Mouse (Mus musculus): Measurements from ENCODE around the gene Fsd1l. TPM values are rescaled to one million over a fixed set of nuclear protein-coding genes. Genes with fewer than 3 reads are reported as not detected.
"Not testable (repeated sequence)": the region's sequence is repeated elsewhere in the genome, so short reads cannot be mapped to it uniquely, and the experiment has no call there.

Fsd1l gene
- total and polyA plus RNA-seq, 3 experiments = 0.25 to 0.39 (median 0.26) TPM

DNA sequence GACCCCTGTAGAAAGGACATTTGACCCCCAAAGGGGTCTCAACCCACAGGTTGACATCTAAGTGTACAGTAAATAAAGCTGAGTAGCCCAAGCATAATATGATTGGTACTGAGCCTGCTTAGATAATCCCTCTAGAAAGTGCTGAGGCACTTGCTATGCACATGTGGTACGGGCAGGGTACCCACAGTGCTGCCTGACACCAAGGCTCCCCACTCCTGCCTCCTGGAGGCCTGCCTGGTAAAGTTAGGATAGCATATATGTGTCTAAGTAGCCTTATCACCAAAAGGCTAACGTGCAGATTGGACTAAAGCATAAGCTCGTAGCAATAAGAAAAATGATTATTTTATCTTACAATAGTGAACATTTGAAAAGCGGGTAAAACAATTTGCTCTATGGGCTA, 57.7 kb downstream of the Fsd1l start:
- Histone ChIP-seq H3K27ac (ENCODE audit: insufficient read depth, low read depth) (no peak overlapping the region), H3K27me3 (replicated peaks) (no peaks in the 10 kb centered on the region), H3K36me3 (replicated peaks in 1 of 2; ENCODE audit: control insufficient read depth in 1 of 2, insufficient read depth in 1 of 2, low read length in 1 of 2) (no peaks in the 10 kb centered on the region), H3K9me3 (replicated peaks; ENCODE audit: low read length) (no peaks in the 10 kb centered on the region), H3K4me1 (ENCODE audit: control insufficient read depth in 1 of 2, insufficient read depth in 2 of 2) (no peaks in the 10 kb centered on the region), H3K4me2 (ENCODE audit: insufficient read depth, low read depth, poor library complexity, severe bottlenecking) (no peak overlapping the region), H3K4me3 (replicated peaks in 1 of 3; ENCODE audit: low read depth in 2 of 3, low read length in 2 of 3, poor library complexity in 1 of 3) (no peak overlapping the region), H3K9ac (ENCODE audit: insufficient read depth, low read depth) (no peak overlapping the region), H3K79me2 (replicated peaks; ENCODE audit: control insufficient read depth, extremely low read depth, insufficient read depth, poor library complexity, severe bottlenecking) (no peaks in the 10 kb centered on the region)
- in situ Hi-C loops (cut with MboI; ENCODE audit: low pct_ligation_motif_present, low pct_unique_long_range_greater_than_20kb, low sequenced_read_pairs) (no loop called here), dilution Hi-C loops (cut with MboI; ENCODE audit: extremely low pct_ligation_motif_present, extremely low pct_unique_long_range_greater_than_20kb, low sequenced_read_pairs) (no loop called here)
- TF ChIP-seq USF2 (conservative IDR thresholded peaks at IDR 0.05; ENCODE audit: low read depth, low read length) = no peak
- no peak for TF ChIP-seq ETS1 (conservative IDR thresholded peaks at IDR 0.05; ENCODE audit: low read depth, low read length)
- no peak for DNase-seq (ENCODE audit: extremely low read depth)

DNA sequence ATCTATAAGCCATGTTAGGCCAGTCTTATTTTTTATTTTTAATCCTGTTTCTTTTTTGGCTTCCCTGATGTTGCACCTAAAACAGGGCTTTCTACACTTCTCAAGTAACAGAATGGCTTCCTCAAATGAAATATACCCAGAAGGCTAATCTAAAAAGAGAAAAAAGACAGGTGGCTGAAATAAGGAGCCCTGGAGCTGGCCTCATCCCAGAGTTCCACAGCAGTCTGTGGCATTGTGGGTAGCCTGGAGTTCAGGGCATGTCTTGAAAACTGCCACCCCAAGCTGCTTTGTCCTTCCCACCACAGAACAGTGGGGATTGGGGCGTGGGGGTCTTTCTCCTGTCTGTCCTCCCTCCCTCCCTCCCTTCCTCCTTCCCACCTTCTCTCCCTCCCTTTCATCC, 60.1 kb downstream of the Fsd1l start:
- H3K4me1 ChIP-seq (ENCODE audit: control insufficient read depth in 1 of 2, insufficient read depth in 2 of 2) = no peaks in the 10 kb centered on the region
- no peaks in the 10 kb centered on the region for H3K79me2 ChIP-seq (replicated peaks; ENCODE audit: control insufficient read depth, extremely low read depth, insufficient read depth, poor library complexity, severe bottlenecking)
- H3K4me2 ChIP-seq (ENCODE audit: insufficient read depth, low read depth, poor library complexity, severe bottlenecking) = no peak overlapping the region
- DNase-seq (ENCODE audit: extremely low read depth) = no peak
- H3K27ac ChIP-seq (ENCODE audit: insufficient read depth, low read depth) = no peak overlapping the region
- no peaks in the 10 kb centered on the region for H3K36me3 ChIP-seq (replicated peaks in 1 of 2; ENCODE audit: control insufficient read depth in 1 of 2, insufficient read depth in 1 of 2, low read length in 1 of 2)
- no peak overlapping the region for H3K9ac ChIP-seq (ENCODE audit: insufficient read depth, low read depth)
- dilution Hi-C loops (cut with MboI; ENCODE audit: extremely low pct_ligation_motif_present, extremely low pct_unique_long_range_greater_than_20kb, low sequenced_read_pairs) (no loop called here), in situ Hi-C loops (cut with MboI; ENCODE audit: low pct_ligation_motif_present, low pct_unique_long_range_greater_than_20kb, low sequenced_read_pairs) (no loop called here)
- no peaks in the 10 kb centered on the region for H3K9me3 ChIP-seq (replicated peaks; ENCODE audit: low read length)
- TF ChIP-seq MEF2A (IDR thresholded peaks at IDR 0.05; ENCODE audit: borderline replicate concordance, low read depth, low read length) = no peak
- no peak for TF ChIP-seq TCF12 (IDR thresholded peaks at IDR 0.05; ENCODE audit: low read depth, low read length)
- no peak for TF ChIP-seq HCFC1 (IDR thresholded peaks at IDR 0.05; ENCODE audit: low read depth, low read length)
- TF ChIP-seq ZNF384 (IDR thresholded peaks at IDR 0.05; ENCODE audit: low read depth, low read length) = no peak
- TF ChIP-seq USF1 (IDR thresholded peaks at IDR 0.05; ENCODE audit: low read depth, low read length) = no peak
- TF ChIP-seq PAX5 (IDR thresholded peaks at IDR 0.05; ENCODE audit: low read length) = no peak
- TF ChIP-seq MAFK (IDR thresholded peaks at IDR 0.05; ENCODE audit: insufficient replicate concordance, low read length) = no peak
- no peak for TF ChIP-seq SIN3A (IDR thresholded peaks at IDR 0.05; ENCODE audit: low read length)
- TF ChIP-seq GABPA (IDR thresholded peaks at IDR 0.05; ENCODE audit: insufficient replicate concordance, low read depth, low read length) = no peak
- no peak for TF ChIP-seq CHD1 (IDR thresholded peaks at IDR 0.05; ENCODE audit: low read depth, low read length)
- no peaks in the 10 kb centered on the region for H3K27me3 ChIP-seq (replicated peaks)
- no peak overlapping the region for H3K4me3 ChIP-seq (replicated peaks in 1 of 3; ENCODE audit: low read depth in 2 of 3, low read length in 2 of 3, poor library complexity in 1 of 3)

DNA sequence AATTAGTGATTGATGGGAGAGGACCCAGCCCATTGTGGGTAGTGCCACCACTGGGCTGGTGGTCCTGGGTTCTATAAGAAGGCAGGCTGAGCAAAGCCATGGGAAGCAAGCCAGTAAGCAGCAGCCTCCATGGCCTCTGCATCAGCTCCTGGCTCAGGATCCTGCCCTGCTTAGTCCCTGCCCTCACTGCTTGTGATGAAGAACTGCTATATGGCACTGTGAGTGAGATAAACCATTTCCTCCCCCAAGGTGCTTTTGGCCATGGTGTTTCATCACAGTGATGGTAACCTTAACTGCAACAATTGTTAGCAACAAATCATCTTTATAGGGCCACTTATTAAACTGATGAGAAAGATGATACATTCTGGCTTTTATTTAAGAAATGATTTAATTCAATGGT, 77.9 kb downstream of the Fsd1l start:
- H3K9me3 ChIP-seq (replicated peaks; ENCODE audit: low read length); dilution Hi-C loops (cut with MboI; ENCODE audit: extremely low pct_ligation_motif_present, extremely low pct_unique_long_range_greater_than_20kb, low sequenced_read_pairs); H3K4me2 ChIP-seq (ENCODE audit: insufficient read depth, low read depth, poor library complexity, severe bottlenecking); H3K79me2 ChIP-seq (replicated peaks; ENCODE audit: control insufficient read depth, extremely low read depth, insufficient read depth, poor library complexity, severe bottlenecking); H3K9ac ChIP-seq (ENCODE audit: insufficient read depth, low read depth); H3K27me3 ChIP-seq (replicated peaks); H3K36me3 ChIP-seq (replicated peaks in 1 of 2; ENCODE audit: control insufficient read depth in 1 of 2, insufficient read depth in 1 of 2, low read length in 1 of 2); DNase-seq (ENCODE audit: extremely low read depth); H3K4me3 ChIP-seq (replicated peaks in 1 of 3; ENCODE audit: low read depth in 2 of 3, low read length in 2 of 3, poor library complexity in 1 of 3); in situ Hi-C loops (cut with MboI; ENCODE audit: low pct_ligation_motif_present, low pct_unique_long_range_greater_than_20kb, low sequenced_read_pairs): not testable (repeated sequence)
- TF ChIP-seq POLR2A (IDR thresholded peaks at IDR 0.05; ENCODE audit: low read depth, low read length) (peak; percentile 35; the same call in 1 of the 2 replicates), TBP (conservative IDR thresholded peaks at IDR 0.05; ENCODE audit: low read depth, low read length) (0 out of 2 replicates have a peak, but pooled peaks have one; percentile 26), ZMIZ1 (IDR thresholded peaks at IDR 0.05; ENCODE audit: low read depth, low read length) (peak; percentile 38; the same call in 1 of the 2 replicates)
- peak overlapping the region; percentile 11; the same call in 1 of the 2 replicates for H3K27ac ChIP-seq (ENCODE audit: insufficient read depth, low read depth)
- peaks cover 5 to 45% of the 10 kb centered on the region in 2 experiments; a peak in 2 of 4 replicates for H3K4me1 ChIP-seq (ENCODE audit: control insufficient read depth in 1 of 2, insufficient read depth in 2 of 2)

All from CH12.LX (cell line).